Mouse (Mus musculus) midbrain, embryonic 14.5 days (tissue): ENCODE data around the gene Tmub2. TPM values are rescaled to one million over a fixed set of nuclear protein-coding genes. Genes with fewer than 3 reads are reported as not detected.
A peak's percentile ranks its signal among the peaks of the same experiment; 100 is the strongest.

Experiments used
- ATAC-seq: fragments of 200-750 bp; cut with Nextera tagmentation; 2 replicates; pipeline ENCODE4 v1.8.0; 2017; ENCODE audit warnings: moderate number of reproducible peaks, moderate library complexity; ENCODE audit not compliant: low FRiP score, low TSS enrichment
- DNase-seq: peaks from one replicate; pipeline ENCODE4 v3.0.0-alpha.2; 2015
- H3K27ac ChIP-seq: fragments of 300-500 bp; sonication (generic); replicated peaks from 2 replicates; pipeline ENCODE4 v1.5.1; 2014; ENCODE audit warnings: mild to moderate bottlenecking, low read depth, low read length, moderate library complexity
- H3K27me3 ChIP-seq: fragments of 300-500 bp; sonication (generic); 2 replicates; pipeline ENCODE4 v1.6.1; 2014; ENCODE audit warnings: low read length, control low read depth, mixed read lengths; ENCODE audit not compliant: control insufficient read depth, insufficient read depth
- H3K36me3 ChIP-seq: fragments of 300-500 bp; sonication (generic); 2 replicates; pipeline ENCODE4 v1.6.1; 2014; ENCODE audit warnings: low read length, control low read depth; ENCODE audit not compliant: control insufficient read depth, insufficient read depth
- H3K4me1 ChIP-seq: fragments of 300-500 bp; sonication (generic); 2 replicates; pipeline ENCODE4 v1.6.1; 2014; ENCODE audit warnings: mild to moderate bottlenecking, antibody characterized with exemption, low read length, control low read depth; ENCODE audit not compliant: control insufficient read depth, insufficient read depth
- H3K4me2 ChIP-seq: fragments of 300-500 bp; sonication (generic); 2 replicates; pipeline ENCODE4 v1.6.1; 2014; ENCODE audit warnings: mild to moderate bottlenecking, low read length, moderate library complexity
- H3K4me3 ChIP-seq: fragments of 300-500 bp; sonication (generic); replicated peaks from 2 replicates; pipeline ENCODE4 v1.5.1; 2014; ENCODE audit warnings: low read depth, low read length
- H3K9ac ChIP-seq: fragments of 300-500 bp; sonication (generic); replicated peaks from 2 replicates; pipeline ENCODE4 v1.6.1; 2014; ENCODE audit warnings: mild to moderate bottlenecking, low read length, moderate library complexity
- H3K9me3 ChIP-seq: fragments of 300-500 bp; sonication (generic); 2 replicates; pipeline ENCODE4 v1.6.1; 2016; ENCODE audit warnings: low read length, control low read depth, mixed read lengths; ENCODE audit not compliant: control insufficient read depth
- WGBS: fragments of 180-500 bp; shearing (Covaris S2); extraction: QIAGEN DNeasy Blood & Tissue Kit; methylation state at CpG from one replicate; pipeline ENCODE4 v1.1.7; 2014; 5-methylcytosine and 5-hydroxymethylcytosine counted together
- polyA plus RNA-seq: library from polyadenylated mRNA; unstranded; fragments of >200 nt; fragmentation: Nextera tagmentation; extraction: Ambion mirVana; gene quantifications from 2 replicates; pipeline ENCODE4 v1.2.1, GENCODE M21; 2014

Gene Tmub2
- polyA plus RNA-seq, 1 experiment from 2014 or later = 78.4 TPM

GRCm38 (mm10) chr11:102294416-102294815, 9.7 kb downstream of the Tmub2 start:
- Histone ChIP-seq H3K4me1 (peaks cover 13% of the 10 kb centered on the region), H3K9me3 (no peaks in the 10 kb centered on the region), H3K27ac (no peak overlapping the region), H3K27me3 (no peaks in the 10 kb centered on the region), H3K36me3 (peaks cover 49% of the 10 kb centered on the region), H3K4me2 (peak overlapping the region; percentile 91), H3K4me3 (peak overlapping the region; percentile 82; the same call in 1 of the 2 replicates), H3K9ac (peak overlapping the region; percentile 12; the same call in 1 of the 2 replicates)
- ATAC-seq (no peak), DNase-seq (no peak)
- WGBS = 83% methylated on average over 5 of the region's 5 CpGs

- peaks cover 13% of the 10 kb centered on the region for H3K4me1 ChIP-seq
- no peaks in the 10 kb centered on the region for H3K27me3 ChIP-seq
- peaks cover 43% of the 10 kb centered on the region for H3K36me3 ChIP-seq
- H3K9me3 ChIP-seq = 0 out of 2 replicates have a peak, but pooled peaks cover 4% of the 10 kb centered on the region
- H3K9ac ChIP-seq = peak overlapping the region; percentile 95
- H3K4me2 ChIP-seq = peak overlapping the region; percentile 91
- DNase-seq (peak; percentile 39), ATAC-seq (no peak)
- peak overlapping the region; percentile 98 for H3K27ac ChIP-seq
- 71% methylated on average over 12 of the region's 12 CpGs for WGBS
- H3K4me3 ChIP-seq = peak overlapping the region; percentile 82
Observed at GRCm38 (mm10) chr11:102294887-102295597, 10.3 kb downstream of the Tmub2 start.

GRCm38 (mm10) chr11:102295598-102296471, 11.1 kb downstream of the Tmub2 start:
- WGBS = under 1% methylated on average over 56 of the region's 73 CpGs
- ATAC-seq = peak; percentile 48

GRCm38 (mm10) chr11:102296491-102297472, 12.1 kb downstream of the Tmub2 start, which contains the start of gene Atxn7l3:
TSS of gene Atxn7l3 (minus strand) at chr11:102296631.
- Histone ChIP-seq H3K4me3 (peak within 1 kb of the TSS; percentile 82), H3K9me3 (0 out of 2 replicates have a peak, but pooled peaks cover 7% of the 10 kb centered on the region), H3K4me2 (peak within 1 kb of the TSS; percentile 91), H3K4me1 (peaks cover 13% of the 10 kb centered on the region), H3K27me3 (no peaks in the 10 kb centered on the region), H3K27ac (peak within 1 kb of the TSS; percentile 98), H3K36me3 (peaks cover 26% of the 10 kb centered on the region), H3K9ac (peak within 1 kb of the TSS; percentile 95)
- WGBS = under 1% methylated on average over 83 of the region's 125 CpGs
- ATAC-seq (peak; percentile 95), DNase-seq (peak; percentile 99)

More at GRCm38 (mm10) chr11:102295598-102296471, 11.1 kb downstream of the Tmub2 start:
- H3K4me3 ChIP-seq = peak overlapping the region; percentile 82
- peaks cover 35% of the 10 kb centered on the region for H3K36me3 ChIP-seq
- H3K9ac ChIP-seq = peak overlapping the region; percentile 95
- no peaks in the 10 kb centered on the region for H3K27me3 ChIP-seq
- H3K27ac ChIP-seq = peak overlapping the region; percentile 98
- H3K4me2 ChIP-seq = peak overlapping the region; percentile 91
- H3K4me1 ChIP-seq = peaks cover 13% of the 10 kb centered on the region
- 0 out of 2 replicates have a peak, but pooled peaks cover 7% of the 10 kb centered on the region for H3K9me3 ChIP-seq
- DNase-seq = peak; percentile 85

- H3K27me3 ChIP-seq = no peaks in the 10 kb centered on the region
- H3K4me2 ChIP-seq = peak overlapping the region; percentile 91
- peak overlapping the region; percentile 98 for H3K27ac ChIP-seq
- 29% methylated on average over 27 of the region's 27 CpGs for WGBS
- peak overlapping the region; percentile 82 for H3K4me3 ChIP-seq
- H3K36me3 ChIP-seq = peaks cover 15% of the 10 kb centered on the region
- ATAC-seq = peak; percentile 11; the same call in 1 of the 2 replicates
- peaks cover 13% of the 10 kb centered on the region for H3K4me1 ChIP-seq
- DNase-seq = no peak
- H3K9ac ChIP-seq = peak overlapping the region; percentile 95
- H3K9me3 ChIP-seq = 0 out of 2 replicates have a peak, but pooled peaks cover 7% of the 10 kb centered on the region
Observed at GRCm38 (mm10) chr11:102297577-102298556, 13.1 kb downstream of the Tmub2 start.

- ATAC-seq (no peak), DNase-seq (peak; percentile 76)
- Histone ChIP-seq H3K9me3 (0 out of 2 replicates have a peak, but pooled peaks cover 7% of the 10 kb centered on the region), H3K4me2 (no peak overlapping the region), H3K27ac (no peak overlapping the region), H3K27me3 (no peaks in the 10 kb centered on the region), H3K36me3 (no peaks in the 10 kb centered on the region), H3K4me3 (no peak overlapping the region), H3K4me1 (peaks cover 5% of the 10 kb centered on the region), H3K9ac (no peak overlapping the region)
- WGBS = 13% methylated on average over 1 of the region's 1 CpGs
Observed at GRCm38 (mm10) chr11:102299839-102300238, 15.1 kb downstream of the Tmub2 start.

- H3K4me2 ChIP-seq = no peak overlapping the region
- H3K9ac ChIP-seq = no peak overlapping the region
- 53% methylated on average over 2 of the region's 2 CpGs for WGBS
- ATAC-seq (no peak), DNase-seq (no peak)
- peaks cover 29% of the 10 kb centered on the region for H3K36me3 ChIP-seq
- no peak overlapping the region for H3K4me3 ChIP-seq
- no peaks in the 10 kb centered on the region for H3K27me3 ChIP-seq
- no peak overlapping the region for H3K27ac ChIP-seq
- 0 out of 2 replicates have a peak, but pooled peaks cover 7% of the 10 kb centered on the region for H3K9me3 ChIP-seq
- H3K4me1 ChIP-seq = no peaks in the 10 kb centered on the region
Observed at GRCm38 (mm10) chr11:102304141-102304540, 19.4 kb downstream of the Tmub2 start.
